In genomic region chr2:25194486-25195171, GRCm38 (mm10) we compare ENCODE assay signal across 9 mouse cellular contexts. TPM values are rescaled to one million over a fixed set of nuclear protein-coding genes. Genes with fewer than 3 reads are reported as not detected.
DNase-seq lines count a peak whose midpoint lies in the region; ATAC-seq and TF ChIP-seq lines count a peak whose summit lies in the region.
"Had no signal": no experiment of that assay in that cellular context is flagged by ENCODE, and none has a peak within 500 bp of the region (broad histone marks: within the 10 kb centered on the region; RNA-seq: fewer than 3 reads in every experiment).

No protein-coding gene starts in this region.

- peaks cover 11% of the 10 kb centered on the region for H3K36me3 ChIP-seq in hindbrain, embryonic 12.5 days
- H3K36me3 ChIP-seq in hindbrain, embryonic 11.5 days (ENCODE audit: control insufficient read depth, insufficient read depth, low read length) = no peaks in the 10 kb centered on the region
- H3K36me3 ChIP-seq in limb, embryonic 12.5 days = peaks cover 10% of the 10 kb centered on the region
- peaks cover 12% of the 10 kb centered on the region for H3K36me3 ChIP-seq in midbrain, postnatal 0 days (ENCODE audit: insufficient read depth, low read length)

- 81% methylated on average over 17 of the region's 17 CpGs for WGBS in hindbrain, embryonic 12.5 days
- WGBS in hindbrain, embryonic 11.5 days = 82% methylated on average over 17 of the region's 17 CpGs
- 85% methylated on average over 17 of the region's 17 CpGs for whole genome bisulfite sequencing in limb, embryonic 12.5 days
- WGBS in midbrain, postnatal 0 days = 84% methylated on average over 17 of the region's 17 CpGs

- H3K27ac ChIP-seq in hindbrain, embryonic 12.5 days = no peak overlapping the region
- H3K27ac ChIP-seq in hindbrain, embryonic 11.5 days (ENCODE audit: low read depth, low read length) = no peak overlapping the region
- no peak overlapping the region for H3K27ac ChIP-seq in limb, embryonic 12.5 days
- no peak overlapping the region for H3K27ac ChIP-seq in midbrain, postnatal 0 days (ENCODE audit: low read depth, low read length)

- H3K9me3 ChIP-seq in hindbrain, embryonic 12.5 days (replicated peaks) = no peaks in the 10 kb centered on the region
- no peaks in the 10 kb centered on the region for H3K9me3 ChIP-seq in hindbrain, embryonic 11.5 days (ENCODE audit: control insufficient read depth, low read length)
- no peaks in the 10 kb centered on the region for H3K9me3 ChIP-seq in limb, embryonic 12.5 days
- no peaks in the 10 kb centered on the region for H3K9me3 ChIP-seq in midbrain, postnatal 0 days (ENCODE audit: low read length)

- no peak for TF ChIP-seq CTCF in midbrain, postnatal 0 days (IDR thresholded peaks at IDR 0.05)

- peaks cover 24% of the 10 kb centered on the region for H3K4me1 ChIP-seq in hindbrain, embryonic 12.5 days
- H3K4me1 ChIP-seq in hindbrain, embryonic 11.5 days (replicated peaks; ENCODE audit: control insufficient read depth, insufficient read depth, low read length) = peaks cover 2% of the 10 kb centered on the region; the same call in 1 of the 2 replicates
- H3K4me1 ChIP-seq in limb, embryonic 12.5 days (replicated peaks) = peaks cover 28% of the 10 kb centered on the region
- H3K4me1 ChIP-seq in midbrain, postnatal 0 days (ENCODE audit: insufficient read depth, low read length) = no peaks in the 10 kb centered on the region

- no peak overlapping the region for H3K9ac ChIP-seq in hindbrain, embryonic 12.5 days
- H3K9ac ChIP-seq in hindbrain, embryonic 11.5 days (ENCODE audit: low read depth, low read length) = no peak overlapping the region
- no peak overlapping the region for H3K9ac ChIP-seq in limb, embryonic 12.5 days (replicated peaks)
- H3K9ac ChIP-seq in midbrain, postnatal 0 days (replicated peaks; ENCODE audit: low read length, poor library complexity, severe bottlenecking) = no peak overlapping the region

- peaks cover 42% of the 10 kb centered on the region for H3K27me3 ChIP-seq in hindbrain, embryonic 12.5 days
- H3K27me3 ChIP-seq in hindbrain, embryonic 11.5 days (ENCODE audit: control insufficient read depth, insufficient read depth, low read length) = peaks cover 24% of the 10 kb centered on the region
- H3K27me3 ChIP-seq in limb, embryonic 12.5 days = peaks cover 37% of the 10 kb centered on the region
- peaks cover 4% of the 10 kb centered on the region; the same call in 1 of the 2 replicates for H3K27me3 ChIP-seq in midbrain, postnatal 0 days (ENCODE audit: insufficient read depth, low read length)

- H3K4me2 ChIP-seq in hindbrain, embryonic 12.5 days (replicated peaks) = 0 out of 2 replicates have a peak overlapping the region, but pooled peaks have one; percentile 35
- H3K4me2 ChIP-seq in hindbrain, embryonic 11.5 days (replicated peaks; ENCODE audit: low read depth, low read length) = no peak overlapping the region
- no peak overlapping the region; the same call in 1 of the 2 replicates for H3K4me2 ChIP-seq in limb, embryonic 12.5 days
- H3K4me2 ChIP-seq in midbrain, postnatal 0 days (ENCODE audit: low read depth, low read length, poor library complexity, severe bottlenecking) = no peak overlapping the region

- DNase-seq in hindbrain, embryonic 11.5 days (ENCODE audit: low spot score) = no peak
- peak; percentile 43 to 79 for DNase-seq in spleen, postnatal 4 days (ENCODE audit: low spot score in 2 of 2)
- DNase-seq in adrenal gland, adult 8-10 months = no peak
- no peak for DNase-seq in midbrain, postnatal 0 days (ENCODE audit: low spot score)

- no peak for ATAC-seq in hindbrain, embryonic 12.5 days (ENCODE audit: low FRiP score)
- ATAC-seq in hindbrain, embryonic 11.5 days (ENCODE audit: low FRiP score) = no peak
- ATAC-seq in common myeloid progenitor, adult 5-6 weeks (replicated peaks; ENCODE audit: low read depth, poor library complexity, severe bottlenecking) = 0 out of 2 replicates have a peak, but pooled peaks have one; percentile 5
- no peak for ATAC-seq in limb, embryonic 12.5 days (ENCODE audit: insufficient number of reproducible peaks, insufficient read depth, low FRiP score, low TSS enrichment, low read depth)
- ATAC-seq in activated CD4-positive, CD25-positive, alpha-beta regulatory T cell, adult 4 months = no peak
- ATAC-seq in midbrain, postnatal 0 days (ENCODE audit: low FRiP score) = no peak

- no peak overlapping the region for H3K4me3 ChIP-seq in hindbrain, embryonic 12.5 days
- H3K4me3 ChIP-seq in hindbrain, embryonic 11.5 days (ENCODE audit: low read depth, low read length) = no peak overlapping the region
- H3K4me3 ChIP-seq in limb, embryonic 12.5 days (replicated peaks) = peak overlapping the region; percentile 29; the same call in 1 of the 2 replicates
- no peak overlapping the region for H3K4me3 ChIP-seq in midbrain, postnatal 0 days (ENCODE audit: low read depth, low read length)

RNA-seq across cellular contexts. Expression of gene Tor4a, which starts 2.1 kb away (rescaled TPM):
- polyA plus RNA-seq in hindbrain, embryonic 12.5 days (2016; fragmentation: Nextera tagmentation; extraction: Ambion mirVana) = 1.8 and 2.4 TPM in 2 replicates
- 0.94 and 2.4 TPM in 2 replicates for polyA plus RNA-seq in hindbrain, embryonic 11.5 days (2014; fragmentation: Nextera tagmentation; extraction: Ambion mirVana)
- total RNA-seq in common myeloid progenitor, adult 5-6 weeks (2017) = 15.7 and 18.1 TPM in 2 replicates
- 2.9 and 3.2 TPM in 2 replicates for polyA plus RNA-seq in limb, embryonic 12.5 days (2016; fragmentation: Nextera tagmentation; extraction: Ambion mirVana)
- polyA plus RNA-seq in activated CD4-positive, CD25-positive, alpha-beta regulatory T cell, adult 4 months (2017; shearing (Covaris generic)) = 10 to 100 TPM; 51.4 to 89.5 TPM
- 10 to 100 TPM; 27.4 to 35.0 (median 31.7) TPM for total RNA-seq in adrenal gland, adult 8-10 months (2022)
- total RNA-seq in midbrain, postnatal 0 days (2014; rRNA removed) = 1.7 and 3.5 TPM in 2 replicates
- polyA plus RNA-seq in midbrain, postnatal 0 days (2015; fragmentation: Nextera tagmentation; extraction: Ambion mirVana) = 0.98 and 1.3 TPM in 2 replicates

RNA-seq across cellular contexts. Expression of gene Nrarp, which starts 14.1 kb away (rescaled TPM):
- 70.9 and 76.4 TPM in 2 replicates for polyA plus RNA-seq in hindbrain, embryonic 12.5 days (2016; fragmentation: Nextera tagmentation; extraction: Ambion mirVana)
- 44.6 and 60.5 TPM in 2 replicates for polyA plus RNA-seq in hindbrain, embryonic 11.5 days (2014; fragmentation: Nextera tagmentation; extraction: Ambion mirVana)
- total RNA-seq in common myeloid progenitor, adult 5-6 weeks (2017) = 0.39 and 2.2 TPM in 2 replicates
- polyA plus RNA-seq in limb, embryonic 12.5 days (2016; fragmentation: Nextera tagmentation; extraction: Ambion mirVana) = 20.6 and 23.1 TPM in 2 replicates
- 1 to 10 TPM in 1 of 2 experiments, under 1 TPM in 1; 0.61 to 1.2 TPM for polyA plus RNA-seq in activated CD4-positive, CD25-positive, alpha-beta regulatory T cell, adult 4 months (2017; shearing (Covaris generic))
- total RNA-seq in adrenal gland, adult 8-10 months (2022) = 1 to 10 TPM; 2.4 to 3.5 (median 2.7) TPM
- 49.2 and 49.9 TPM in 2 replicates for total RNA-seq in midbrain, postnatal 0 days (2014; rRNA removed)
- 16.1 and 16.5 TPM in 2 replicates for polyA plus RNA-seq in midbrain, postnatal 0 days (2015; fragmentation: Nextera tagmentation; extraction: Ambion mirVana)

RNA-seq across cellular contexts. Expression of gene Nelfb, which starts 16.7 kb away (rescaled TPM):
- polyA plus RNA-seq in hindbrain, embryonic 12.5 days (2016; fragmentation: Nextera tagmentation; extraction: Ambion mirVana) = 107 and 117 TPM in 2 replicates
- polyA plus RNA-seq in hindbrain, embryonic 11.5 days (2014; fragmentation: Nextera tagmentation; extraction: Ambion mirVana) = 89.6 and 93.7 TPM in 2 replicates
- 28.8 and 47.4 TPM in 2 replicates for total RNA-seq in common myeloid progenitor, adult 5-6 weeks (2017)
- polyA plus RNA-seq in limb, embryonic 12.5 days (2016; fragmentation: Nextera tagmentation; extraction: Ambion mirVana) = 118 and 121 TPM in 2 replicates
- polyA plus RNA-seq in activated CD4-positive, CD25-positive, alpha-beta regulatory T cell, adult 4 months (2017; shearing (Covaris generic)) = 10 to 100 TPM; 41.1 to 49.1 TPM
- 10 to 100 TPM; 59.6 to 74.9 (median 68.6) TPM for total RNA-seq in adrenal gland, adult 8-10 months (2022)
- 87.0 and 101 TPM in 2 replicates for total RNA-seq in midbrain, postnatal 0 days (2014; rRNA removed)
- polyA plus RNA-seq in midbrain, postnatal 0 days (2015; fragmentation: Nextera tagmentation; extraction: Ambion mirVana) = 90.4 TPM in 2 replicates

RNA-seq across cellular contexts. Expression of gene Stpg3, which starts 19.8 kb away (rescaled TPM):
- not detected in 2 replicates for polyA plus RNA-seq in hindbrain, embryonic 12.5 days (2016; fragmentation: Nextera tagmentation; extraction: Ambion mirVana)
- not detected in 2 replicates for polyA plus RNA-seq in hindbrain, embryonic 11.5 days (2014; fragmentation: Nextera tagmentation; extraction: Ambion mirVana)
- not detected in 2 replicates for total RNA-seq in common myeloid progenitor, adult 5-6 weeks (2017)
- not detected in 2 replicates for polyA plus RNA-seq in limb, embryonic 12.5 days (2016; fragmentation: Nextera tagmentation; extraction: Ambion mirVana)
- not detected for polyA plus RNA-seq in activated CD4-positive, CD25-positive, alpha-beta regulatory T cell, adult 4 months (2017; shearing (Covaris generic))
- total RNA-seq in adrenal gland, adult 8-10 months (2022) = not detected
- total RNA-seq in midbrain, postnatal 0 days (2014; rRNA removed) = 0.38 TPM in 1 of 2 replicates, not detected in the other
- not detected in 2 replicates for polyA plus RNA-seq in midbrain, postnatal 0 days (2015; fragmentation: Nextera tagmentation; extraction: Ambion mirVana)
- total RNA-seq: heart, postnatal 10 days had no signal

RNA-seq across cellular contexts. Expression of gene Fam166a, which starts 23.9 kb away (rescaled TPM):
- 0.19 TPM in 1 of 2 replicates, not detected in the other for polyA plus RNA-seq in hindbrain, embryonic 12.5 days (2016; fragmentation: Nextera tagmentation; extraction: Ambion mirVana)
- polyA plus RNA-seq in hindbrain, embryonic 11.5 days (2014; fragmentation: Nextera tagmentation; extraction: Ambion mirVana) = not detected in 2 replicates
- total RNA-seq in common myeloid progenitor, adult 5-6 weeks (2017) = not detected in 2 replicates
- polyA plus RNA-seq in limb, embryonic 12.5 days (2016; fragmentation: Nextera tagmentation; extraction: Ambion mirVana) = not detected in 2 replicates
- polyA plus RNA-seq in activated CD4-positive, CD25-positive, alpha-beta regulatory T cell, adult 4 months (2017; shearing (Covaris generic)) = not detected
- under 1 TPM in 1 of 4 experiments, not detected in 3; 0.27 TPM for total RNA-seq in adrenal gland, adult 8-10 months (2022)
- total RNA-seq in midbrain, postnatal 0 days (2014; rRNA removed) = not detected in 2 replicates
- 1.5 TPM in 1 of 2 replicates, not detected in the other for polyA plus RNA-seq in midbrain, postnatal 0 days (2015; fragmentation: Nextera tagmentation; extraction: Ambion mirVana)
- total RNA-seq: heart, postnatal 10 days had no signal

Comparison
In these comparisons a context has a peak if more than half of its experiments do, and no peak if none do; other contexts are left out.
1. DNase-seq: peak in spleen, postnatal 4 days (2 of 2); none in hindbrain, embryonic 11.5 days (single experiment), adrenal gland, adult 8-10 months (single experiment) and midbrain, postnatal 0 days (single experiment).
2. RNA of gene Tor4a, which starts 2.1 kb away (polyA plus RNA-seq): 51.4 to 89.5 TPM in activated CD4-positive, CD25-positive, alpha-beta regulatory T cell, adult 4 months; 2.9 to 3.2 TPM in limb, embryonic 12.5 days, 1.8 to 2.4 TPM in hindbrain, embryonic 12.5 days, 0.98 to 1.3 TPM in midbrain, postnatal 0 days and 0.94 to 2.4 TPM in hindbrain, embryonic 11.5 days; every median in the first group is over 10 times any median in the second.